Mouse (Mus musculus): ENCODE measurements around the gene Olfr531. TPM values are rescaled to one million over a fixed set of nuclear protein-coding genes. Genes with fewer than 3 reads are reported as not detected.

Olfr531 gene
- total RNA-seq (2021), result not detected

- no peak for DNase-seq (ENCODE audit: low spot score in 2 of 2)
- intact Hi-C loops (cut with DNase I), result no loop called here
These were observed at the start of gene Olfr531 for GRCm38 (mm10) chr7:140402818-140403217. TSS of gene Olfr531 (minus strand) at chr7:140402918.

DNA sequence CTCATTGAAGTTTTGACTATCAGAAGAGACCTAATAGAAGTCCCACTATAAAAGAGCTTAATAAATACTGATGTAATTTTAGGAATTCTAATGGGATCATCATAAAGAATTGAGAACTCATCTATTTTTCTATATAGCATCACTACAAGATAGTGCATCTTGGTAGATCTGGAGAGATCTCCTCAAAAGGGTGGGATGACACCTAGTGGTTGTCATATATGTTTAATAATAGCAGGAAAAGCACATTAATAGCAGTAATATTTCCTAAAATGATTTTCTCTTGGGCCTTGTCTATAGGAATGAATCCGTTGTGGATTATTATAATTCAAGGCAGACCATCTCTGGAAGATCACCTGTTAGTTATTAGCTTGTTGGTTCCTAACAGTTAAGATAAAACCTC, 40.4 kb upstream of the Olfr531 start:
- intact Hi-C loops (cut with DNase I), result no loop called here
- DNase-seq (ENCODE audit: low spot score in 2 of 2), result no peak

GRCm38 (mm10) chr7:140421539-140421938, 18.8 kb upstream of the Olfr531 start, which contains the start of gene Olfr532:
TSS of gene Olfr532 (minus strand) at chr7:140421639.
- intact Hi-C loops (cut with DNase I), result loop anchor here (10.0 kb wide), 1 partner anchor 97 kb away; the partner anchor contains the start of gene Olfr525
- DNase-seq (ENCODE audit: low spot score in 2 of 2), result no peak

DNA sequence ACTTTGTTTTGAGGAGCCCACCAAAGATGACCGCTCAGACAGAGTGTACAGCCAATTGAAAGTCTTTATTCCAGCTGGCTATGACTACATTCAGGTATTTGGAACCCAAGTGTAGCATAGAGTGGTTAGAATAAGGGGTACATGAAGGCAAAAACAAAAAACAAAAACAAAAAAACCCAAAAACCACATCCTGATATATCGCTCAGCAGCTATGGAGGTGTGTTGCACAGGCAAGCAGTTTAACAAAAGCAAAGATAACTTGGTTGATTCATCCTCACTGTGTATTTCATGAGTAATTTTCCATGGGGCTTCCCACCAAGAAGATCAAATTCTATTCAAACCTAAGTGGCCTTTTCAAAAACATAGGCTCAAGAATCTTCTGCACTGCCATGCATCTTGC, 25.8 kb downstream of the Olfr531 start:
- no peak for DNase-seq (ENCODE audit: low spot score in 2 of 2)
- intact Hi-C loops (cut with DNase I), result no loop called here

GRCm38 (mm10) chr7:140376231-140376630, 26.5 kb downstream of the Olfr531 start, which contains the start of gene Olfr530:
TSS of gene Olfr530 (minus strand) at chr7:140376331.
- DNase-seq (ENCODE audit: low spot score in 2 of 2), result no peak
- intact Hi-C loops (cut with DNase I), result no loop called here

GRCm38 (mm10) chr7:140374300-140374699, 28.4 kb downstream of the Olfr531 start:
- DNase-seq (ENCODE audit: low spot score in 2 of 2), result no peak
- intact Hi-C loops (cut with DNase I), result no loop called here

GRCm38 (mm10) chr7:140361571-140361970, 41.1 kb downstream of the Olfr531 start, which contains the start of gene Olfr60:
TSS of gene Olfr60 (minus strand) at chr7:140361671.
- no peak for DNase-seq (ENCODE audit: low spot score in 2 of 2)
- intact Hi-C loops (cut with DNase I), result no loop called here

Other genes with a start within 250 kb of the Olfr531 start
- gene Sprn, start 248.0 kb downstream of the Olfr531 start, total RNA-seq (2021), result 100 to 1,000 TPM; 160 to 172 TPM
- gene Olfr522, start 238.2 kb downstream of the Olfr531 start, total RNA-seq (2021), result not detected
- not detected for gene Olfr523, start 229.7 kb downstream of the Olfr531 start, total RNA-seq (2021)
- not detected for gene Olfr524, start 197.0 kb downstream of the Olfr531 start, total RNA-seq (2021)
- not detected for gene Cd163l1, start 184.7 kb downstream of the Olfr531 start, total RNA-seq (2021)
- gene 5830411N06Rik, start 155.6 kb downstream of the Olfr531 start, total RNA-seq (2021), result under 1 TPM in 1 of 2 experiments, not detected in 1; 0.16 TPM
- not detected for gene Olfr525, start 82.1 kb downstream of the Olfr531 start, total RNA-seq (2021)
- not detected for gene Olfr527, start 68.9 kb downstream of the Olfr531 start, total RNA-seq (2021)
- gene Olfr60, start 41.2 kb downstream of the Olfr531 start, total RNA-seq (2021), result not detected
- not detected for gene Olfr530, start 26.6 kb downstream of the Olfr531 start, total RNA-seq (2021)
- not detected for gene Olfr532, start 18.7 kb upstream of the Olfr531 start, total RNA-seq (2021)
- gene Olfr533, start 60.5 kb upstream of the Olfr531 start, total RNA-seq (2021), result not detected
- not detected for gene Olfr535, start 81.3 kb upstream of the Olfr531 start, total RNA-seq (2021)
- gene Olfr536, start 104.5 kb upstream of the Olfr531 start, total RNA-seq (2021), result not detected
- not detected for gene Olfr538, start 165.0 kb upstream of the Olfr531 start, total RNA-seq (2021)
- under 1 TPM in 1 of 2 experiments, not detected in 1; 0.09 TPM for gene Olfr46, start 198.4 kb upstream of the Olfr531 start, total RNA-seq (2021)
- gene Olfr61, start 226.1 kb upstream of the Olfr531 start, total RNA-seq (2021), result not detected
- gene Olfr53, start 243.5 kb upstream of the Olfr531 start, total RNA-seq (2021), result not detected

Measured in left cerebral cortex, postnatal 25 days (tissue).